Mouse (Mus musculus): ENCODE data around the gene D5Ertd579e. TPM values are rescaled to one million over a fixed set of nuclear protein-coding genes. Genes with fewer than 3 reads are reported as not detected.

Gene D5Ertd579e
- polyA plus RNA-seq, 1 experiment from 2014 or later, result 25.9 TPM

GRCm38 (mm10) chr5:36561509-36561908 is 134.3 kb downstream of the D5Ertd579e start:
- Histone ChIP-seq H3K27ac (ENCODE audit: low read depth, low read length) (no peak overlapping the region), H3K4me1 (ENCODE audit: control insufficient read depth, insufficient read depth, low read depth, low read length) (no peaks in the 10 kb centered on the region; the same call in 1 of the 2 replicates), H3K36me3 (ENCODE audit: control insufficient read depth, insufficient read depth, low read length) (no peaks in the 10 kb centered on the region), H3K4me3 (ENCODE audit: low read length) (no peak overlapping the region), H3K9ac (ENCODE audit: low read depth, low read length) (no peak overlapping the region), H3K9me3 (ENCODE audit: control insufficient read depth, low read length) (no peaks in the 10 kb centered on the region), H3K27me3 (replicated peaks; ENCODE audit: control insufficient read depth, insufficient read depth, low read length) (no peaks in the 10 kb centered on the region), H3K4me2 (ENCODE audit: low read length) (no peak overlapping the region)
- 85% methylated on average over 4 of the region's 4 CpGs for WGBS
- ATAC-seq, result no peak

DNA sequence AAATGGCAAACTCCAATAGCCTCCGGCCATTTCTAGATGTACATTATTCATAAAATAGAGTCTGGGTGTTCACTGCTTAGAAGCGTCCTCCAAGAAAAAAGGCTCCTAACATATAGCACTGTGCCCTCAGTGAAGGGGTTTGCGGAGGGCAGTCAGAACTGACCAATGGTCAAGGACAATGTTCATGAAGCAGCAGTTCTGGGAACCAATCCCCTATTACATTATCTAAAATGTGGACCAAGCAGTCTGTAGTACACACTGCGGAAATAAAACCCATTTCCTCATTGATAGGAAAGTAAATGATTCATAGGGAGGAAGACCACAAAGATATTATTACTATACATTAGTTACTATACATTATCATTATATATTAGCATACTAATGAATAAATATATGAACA is 135.3 kb downstream of the D5Ertd579e start:
- no peak overlapping the region for H3K4me2 ChIP-seq (ENCODE audit: low read length)
- no peak overlapping the region for H3K9ac ChIP-seq (ENCODE audit: low read depth, low read length)
- no peaks in the 10 kb centered on the region for H3K27me3 ChIP-seq (replicated peaks; ENCODE audit: control insufficient read depth, insufficient read depth, low read length)
- no peaks in the 10 kb centered on the region; the same call in 1 of the 2 replicates for H3K4me1 ChIP-seq (ENCODE audit: control insufficient read depth, insufficient read depth, low read depth, low read length)
- no peak overlapping the region for H3K4me3 ChIP-seq (ENCODE audit: low read length)
- no peaks in the 10 kb centered on the region for H3K36me3 ChIP-seq (ENCODE audit: control insufficient read depth, insufficient read depth, low read length)
- no peak overlapping the region for H3K27ac ChIP-seq (ENCODE audit: low read depth, low read length)
- WGBS, result 96% methylated on average over 4 of the region's 4 CpGs
- no peak for ATAC-seq
- H3K9me3 ChIP-seq (ENCODE audit: control insufficient read depth, low read length), result no peaks in the 10 kb centered on the region

DNA sequence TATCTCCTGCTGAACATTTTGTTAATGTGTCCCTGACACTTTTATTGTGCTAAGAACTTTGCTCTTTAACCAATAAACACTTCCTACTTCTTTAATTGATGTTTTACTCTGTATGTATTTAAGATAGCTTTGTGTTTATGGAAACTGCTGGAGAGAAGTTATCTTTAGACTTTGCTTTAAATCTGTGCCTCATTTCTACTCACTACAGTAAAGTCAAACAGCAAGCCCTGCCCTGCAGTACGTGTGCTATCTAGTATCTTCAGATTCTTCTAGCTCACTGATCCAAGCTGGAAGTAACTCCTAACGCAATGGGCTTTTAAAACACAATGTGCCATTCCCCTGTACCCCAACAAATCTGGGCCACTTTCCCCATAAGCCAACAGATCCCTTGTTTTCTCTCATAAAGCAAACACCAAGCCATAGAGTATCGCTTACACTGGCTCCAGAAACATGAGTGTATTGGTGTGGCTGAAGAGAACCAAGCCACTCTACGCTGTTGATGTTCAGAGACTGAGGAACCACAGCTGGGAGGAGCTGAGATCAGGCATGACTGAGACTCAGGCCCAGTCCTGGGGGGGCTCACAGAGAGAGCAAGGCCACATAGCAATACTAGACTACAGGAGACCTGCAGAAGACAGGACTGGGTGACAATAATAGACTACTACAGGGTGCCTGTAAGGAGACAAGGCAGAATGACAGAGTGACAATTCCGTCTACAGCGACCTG is 136.2 kb downstream of the D5Ertd579e start:
- H3K27me3 ChIP-seq (replicated peaks; ENCODE audit: control insufficient read depth, insufficient read depth, low read length), result no peaks in the 10 kb centered on the region
- no peaks in the 10 kb centered on the region for H3K9me3 ChIP-seq (ENCODE audit: control insufficient read depth, low read length)
- H3K4me1 ChIP-seq (ENCODE audit: control insufficient read depth, insufficient read depth, low read depth, low read length), result no peaks in the 10 kb centered on the region; the same call in 1 of the 2 replicates
- no peaks in the 10 kb centered on the region for H3K36me3 ChIP-seq (ENCODE audit: control insufficient read depth, insufficient read depth, low read length)
- no peak overlapping the region for H3K4me2 ChIP-seq (ENCODE audit: low read length)
- H3K27ac ChIP-seq (ENCODE audit: low read depth, low read length), result no peak overlapping the region
- H3K4me3 ChIP-seq (ENCODE audit: low read length), result no peak overlapping the region
- no peak overlapping the region for H3K9ac ChIP-seq (ENCODE audit: low read depth, low read length)
- no peak for ATAC-seq
- WGBS, result 91% methylated on average over 6 of the region's 6 CpGs

DNA sequence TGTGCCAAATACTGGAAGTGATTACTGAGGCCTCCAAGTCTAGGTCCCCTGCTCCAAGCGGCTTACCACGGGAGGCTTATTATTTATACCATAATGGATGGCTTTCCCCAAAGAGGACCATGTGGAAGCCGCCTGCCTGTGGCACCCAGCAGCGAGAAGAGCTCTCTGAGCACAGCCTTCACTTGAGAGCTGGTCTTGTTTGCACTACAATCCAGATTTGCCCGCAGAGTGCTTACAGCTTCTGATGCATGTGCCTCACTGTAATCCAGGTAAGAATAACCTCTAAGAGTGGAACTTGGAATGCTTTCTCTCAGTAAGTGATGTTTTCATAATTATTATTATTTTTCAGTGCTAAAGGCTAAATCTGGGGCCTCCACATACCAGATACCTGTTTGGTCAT is 136.7 kb downstream of the D5Ertd579e start:
- H3K9me3 ChIP-seq (ENCODE audit: control insufficient read depth, low read length), result no peaks in the 10 kb centered on the region
- H3K9ac ChIP-seq (ENCODE audit: low read depth, low read length), result no peak overlapping the region
- ATAC-seq, result no peak
- no peak overlapping the region for H3K4me2 ChIP-seq (ENCODE audit: low read length)
- 76% methylated on average over 5 of the region's 5 CpGs for WGBS
- H3K36me3 ChIP-seq (ENCODE audit: control insufficient read depth, insufficient read depth, low read length), result no peaks in the 10 kb centered on the region
- no peak overlapping the region for H3K27ac ChIP-seq (ENCODE audit: low read depth, low read length)
- H3K4me3 ChIP-seq (ENCODE audit: low read length), result no peak overlapping the region
- no peaks in the 10 kb centered on the region; the same call in 1 of the 2 replicates for H3K4me1 ChIP-seq (ENCODE audit: control insufficient read depth, insufficient read depth, low read depth, low read length)
- no peaks in the 10 kb centered on the region for H3K27me3 ChIP-seq (replicated peaks; ENCODE audit: control insufficient read depth, insufficient read depth, low read length)

DNA sequence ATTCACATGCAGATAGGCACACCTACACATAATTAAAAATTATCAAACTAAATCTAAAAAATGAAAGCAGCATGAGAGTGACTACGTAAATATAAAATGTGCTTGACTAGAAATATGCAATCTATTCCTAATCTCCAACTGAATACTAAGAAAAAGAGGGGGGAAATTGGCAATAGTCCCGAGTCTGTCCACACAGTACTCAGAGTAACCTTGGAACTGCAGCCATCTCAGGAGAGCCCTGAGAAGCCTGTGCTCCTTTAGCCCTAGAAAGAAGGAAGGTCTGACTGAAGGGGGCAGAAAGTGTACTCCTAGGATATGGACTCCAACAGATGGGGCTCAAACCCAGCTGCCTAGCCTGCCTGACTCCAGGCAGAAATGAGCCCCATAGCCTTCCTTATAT is 137.3 kb downstream of the D5Ertd579e start:
- Histone ChIP-seq H3K9ac (ENCODE audit: low read depth, low read length) (no peak overlapping the region), H3K4me1 (ENCODE audit: control insufficient read depth, insufficient read depth, low read depth, low read length) (no peaks in the 10 kb centered on the region; the same call in 1 of the 2 replicates), H3K4me2 (ENCODE audit: low read length) (no peak overlapping the region), H3K27me3 (replicated peaks; ENCODE audit: control insufficient read depth, insufficient read depth, low read length) (no peaks in the 10 kb centered on the region), H3K4me3 (ENCODE audit: low read length) (no peak overlapping the region), H3K9me3 (ENCODE audit: control insufficient read depth, low read length) (no peaks in the 10 kb centered on the region), H3K36me3 (ENCODE audit: control insufficient read depth, insufficient read depth, low read length) (no peaks in the 10 kb centered on the region), H3K27ac (ENCODE audit: low read depth, low read length) (no peak overlapping the region)
- WGBS, result 86% methylated on average over 2 of the region's 2 CpGs
- no peak for ATAC-seq

DNA sequence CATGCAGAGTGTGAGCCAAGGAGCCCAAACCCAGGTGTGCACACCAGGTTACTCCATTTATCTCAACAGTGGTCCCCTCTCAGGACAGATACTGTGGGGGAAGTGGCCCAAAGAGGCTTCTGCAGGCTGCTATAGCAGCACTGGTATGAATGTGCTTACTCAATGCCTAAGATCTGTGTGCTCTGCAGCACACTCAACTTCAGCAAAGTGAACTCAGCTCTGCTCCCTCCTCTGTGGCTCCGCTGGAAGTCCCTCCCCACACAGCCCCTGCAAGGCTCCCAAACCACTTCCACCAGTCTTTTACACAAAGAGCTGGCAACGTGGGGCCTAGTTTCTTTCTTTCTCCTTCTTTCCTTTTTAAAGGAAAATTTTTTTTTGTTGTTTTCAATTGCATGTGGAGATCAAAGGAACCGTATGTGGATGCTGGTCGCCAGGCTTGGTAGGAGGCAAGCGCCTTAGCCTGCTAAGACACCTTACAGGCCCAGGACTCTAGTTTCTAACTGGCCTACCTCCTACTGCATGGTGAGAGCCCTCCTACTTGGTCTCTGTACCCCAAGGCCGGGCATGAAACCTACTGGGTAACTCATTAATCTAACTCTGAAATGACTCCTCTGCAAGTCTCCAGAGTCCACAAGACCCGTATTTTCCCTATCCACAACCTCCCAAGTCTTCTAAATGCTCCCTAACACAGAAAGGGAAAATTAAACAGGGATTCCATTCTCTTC is 138.1 kb downstream of the D5Ertd579e start:
- no peak overlapping the region for H3K9ac ChIP-seq (ENCODE audit: low read depth, low read length)
- no peaks in the 10 kb centered on the region for H3K36me3 ChIP-seq (ENCODE audit: control insufficient read depth, insufficient read depth, low read length)
- ATAC-seq, result no peak
- no peaks in the 10 kb centered on the region for H3K27me3 ChIP-seq (replicated peaks; ENCODE audit: control insufficient read depth, insufficient read depth, low read length)
- H3K4me2 ChIP-seq (ENCODE audit: low read length), result no peak overlapping the region
- no peaks in the 10 kb centered on the region; the same call in 1 of the 2 replicates for H3K4me1 ChIP-seq (ENCODE audit: control insufficient read depth, insufficient read depth, low read depth, low read length)
- WGBS, result 34% methylated on average over 7 of the region's 7 CpGs
- H3K9me3 ChIP-seq (ENCODE audit: control insufficient read depth, low read length), result no peaks in the 10 kb centered on the region
- H3K4me3 ChIP-seq (ENCODE audit: low read length), result no peak overlapping the region
- no peak overlapping the region for H3K27ac ChIP-seq (ENCODE audit: low read depth, low read length)

DNA sequence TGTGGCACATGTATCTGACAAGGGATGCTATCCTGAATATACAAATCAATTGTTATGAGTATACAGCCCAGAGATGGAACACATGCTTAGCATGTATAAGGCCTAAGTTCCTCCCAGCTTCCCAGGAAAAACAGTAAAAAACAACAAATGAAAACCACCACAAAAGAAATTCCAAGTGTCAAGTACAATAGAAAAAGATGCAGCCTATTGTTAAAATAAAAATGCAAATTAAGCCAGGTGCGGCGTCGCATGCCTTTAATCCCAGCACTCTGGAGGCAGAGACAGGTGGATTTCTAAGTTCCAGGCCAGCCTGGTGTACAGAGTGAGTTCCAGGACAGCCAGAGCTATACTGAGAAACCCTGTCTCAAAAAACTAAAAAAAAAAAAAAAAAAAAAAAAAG is 138.9 kb downstream of the D5Ertd579e start:
- no peaks in the 10 kb centered on the region; the same call in 1 of the 2 replicates for H3K4me1 ChIP-seq (ENCODE audit: control insufficient read depth, insufficient read depth, low read depth, low read length)
- no peak overlapping the region for H3K4me2 ChIP-seq (ENCODE audit: low read length)
- H3K9ac ChIP-seq (ENCODE audit: low read depth, low read length), result no peak overlapping the region
- WGBS, result 78% methylated on average over 3 of the region's 3 CpGs
- no peaks in the 10 kb centered on the region for H3K9me3 ChIP-seq (ENCODE audit: control insufficient read depth, low read length)
- no peaks in the 10 kb centered on the region for H3K27me3 ChIP-seq (replicated peaks; ENCODE audit: control insufficient read depth, insufficient read depth, low read length)
- no peak for ATAC-seq
- no peaks in the 10 kb centered on the region for H3K36me3 ChIP-seq (ENCODE audit: control insufficient read depth, insufficient read depth, low read length)
- no peak overlapping the region for H3K27ac ChIP-seq (ENCODE audit: low read depth, low read length)
- H3K4me3 ChIP-seq (ENCODE audit: low read length), result no peak overlapping the region

- Histone ChIP-seq H3K9me3 (ENCODE audit: control insufficient read depth, low read length) (no peaks in the 10 kb centered on the region), H3K4me2 (ENCODE audit: low read length) (no peak overlapping the region), H3K27me3 (replicated peaks; ENCODE audit: control insufficient read depth, insufficient read depth, low read length) (no peaks in the 10 kb centered on the region), H3K4me3 (ENCODE audit: low read length) (no peak overlapping the region), H3K27ac (ENCODE audit: low read depth, low read length) (no peak overlapping the region), H3K4me1 (ENCODE audit: control insufficient read depth, insufficient read depth, low read depth, low read length) (no peaks in the 10 kb centered on the region; the same call in 1 of the 2 replicates), H3K9ac (ENCODE audit: low read depth, low read length) (no peak overlapping the region), H3K36me3 (ENCODE audit: control insufficient read depth, insufficient read depth, low read length) (no peaks in the 10 kb centered on the region)
- WGBS, result 54% methylated on average over 4 of the region's 4 CpGs
- ATAC-seq, result no peak
Measured at GRCm38 (mm10) chr5:36556289-36556688, 139.5 kb downstream of the D5Ertd579e start.

- ATAC-seq, result no peak
- Histone ChIP-seq H3K27me3 (replicated peaks; ENCODE audit: control insufficient read depth, insufficient read depth, low read length) (no peaks in the 10 kb centered on the region), H3K9me3 (ENCODE audit: control insufficient read depth, low read length) (no peaks in the 10 kb centered on the region), H3K36me3 (ENCODE audit: control insufficient read depth, insufficient read depth, low read length) (no peaks in the 10 kb centered on the region), H3K4me2 (ENCODE audit: low read length) (no peak overlapping the region), H3K9ac (ENCODE audit: low read depth, low read length) (no peak overlapping the region), H3K4me1 (ENCODE audit: control insufficient read depth, insufficient read depth, low read depth, low read length) (no peaks in the 10 kb centered on the region; the same call in 1 of the 2 replicates), H3K27ac (ENCODE audit: low read depth, low read length) (no peak overlapping the region), H3K4me3 (ENCODE audit: low read length) (no peak overlapping the region)
- WGBS, result 73% methylated on average over 5 of the region's 5 CpGs
Measured at GRCm38 (mm10) chr5:36554496-36554895, 141.3 kb downstream of the D5Ertd579e start.

Data from hindbrain, embryonic 16.5 days (tissue).